Mouse (Mus musculus): Measurements from ENCODE around the gene Renbp.

Renbp gene

DNA sequence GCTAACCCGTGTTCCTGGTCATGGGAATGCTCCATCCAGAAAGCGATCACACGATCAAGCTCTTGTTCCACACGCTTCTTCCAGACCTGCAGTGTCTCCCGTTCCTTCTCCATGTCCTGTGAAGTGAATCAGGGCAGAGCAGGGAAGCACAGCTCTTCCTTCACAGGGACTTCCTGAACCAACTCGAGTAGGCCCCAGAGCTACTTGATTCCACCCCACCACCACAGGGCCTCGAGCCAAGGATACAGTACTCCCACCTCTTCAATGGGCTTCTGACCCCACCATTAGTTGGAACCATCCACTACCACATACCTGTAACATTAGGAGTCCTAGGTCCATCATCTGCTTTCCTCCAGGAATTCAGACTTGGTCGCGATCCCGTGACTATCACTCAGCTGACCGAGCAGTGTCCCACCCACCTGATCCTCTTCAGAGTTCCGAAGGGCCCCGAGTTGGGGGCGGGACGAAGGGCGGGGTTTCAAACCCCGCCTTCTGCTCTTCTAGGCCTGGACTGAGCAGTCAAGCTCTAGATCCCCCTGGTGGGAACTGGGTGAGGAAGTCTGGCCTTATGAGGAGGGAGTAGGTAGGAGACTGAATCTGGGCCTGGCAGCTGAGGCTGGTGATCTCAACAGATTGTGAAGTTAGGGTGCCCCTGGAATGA is at the start of gene Renbp:
Gene Renbp (minus strand): TSS at position 449 of the 661 bp plus-strand sequence.
- DNase-seq (ENCODE audit: extremely low read depth, low read depth, low spot score) = no peak

DNA sequence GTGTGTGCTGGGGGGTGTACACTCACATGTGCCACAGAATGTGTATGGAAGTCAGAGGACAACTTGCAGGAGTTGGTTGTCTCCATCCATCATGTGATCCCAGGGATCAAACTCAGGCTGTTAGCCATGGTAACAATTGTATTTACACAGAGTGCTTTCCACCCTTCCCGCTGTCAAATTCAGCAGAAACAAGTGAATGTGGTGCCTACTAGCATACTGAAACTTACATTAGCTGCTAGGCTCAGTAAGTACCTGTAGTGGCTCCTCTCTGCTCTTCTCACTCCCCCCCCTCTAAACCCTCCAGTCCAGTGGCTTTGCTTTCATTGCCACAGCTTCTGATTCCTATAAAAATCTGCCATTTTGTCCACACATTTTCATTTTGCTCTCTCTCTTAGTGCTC is 47.1 kb upstream of the Renbp start:
- no peak for DNase-seq (ENCODE audit: extremely low read depth, low read depth, low spot score)

DNA sequence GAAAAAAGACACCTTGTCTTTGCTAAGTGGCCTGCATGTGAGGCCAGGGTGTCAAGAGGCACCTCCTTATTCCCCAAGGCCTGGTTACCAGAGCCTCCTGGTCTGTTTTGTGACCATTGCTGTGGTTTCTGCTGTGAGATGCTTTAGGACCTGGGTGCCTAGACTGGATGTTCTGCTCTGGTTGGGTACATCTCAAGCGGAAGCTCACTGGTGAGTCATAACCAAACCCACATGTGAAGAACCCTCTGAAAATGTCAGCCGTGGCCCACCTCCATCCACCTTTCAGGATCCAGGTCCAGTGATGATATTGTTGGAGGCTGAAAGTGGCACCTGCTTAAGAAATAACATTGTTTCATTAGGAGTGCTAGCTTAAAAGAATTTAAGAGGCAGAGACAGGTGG is 45.6 kb upstream of the Renbp start:
- DNase-seq (ENCODE audit: extremely low read depth, low read depth, low spot score) = no peak

DNA sequence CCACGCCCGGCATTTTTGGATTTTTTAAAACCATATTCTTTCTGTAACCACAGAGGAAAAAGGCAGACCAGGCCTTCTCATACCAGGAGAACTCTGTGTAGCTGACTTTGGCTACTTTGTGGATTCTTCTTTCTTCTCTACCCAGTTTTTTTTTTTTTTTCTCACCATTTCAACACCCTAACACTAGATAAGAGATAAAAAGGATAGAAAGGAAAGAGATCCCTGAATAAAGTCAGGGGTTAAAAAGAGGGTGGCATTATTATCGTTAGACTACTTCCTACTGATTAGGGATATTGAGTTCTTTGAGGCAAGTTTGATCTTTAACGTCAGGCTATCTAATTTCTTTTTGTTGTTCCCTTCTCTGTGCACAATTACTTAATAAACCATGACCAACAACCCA is 42.1 kb upstream of the Renbp start:
- no peak for DNase-seq (ENCODE audit: extremely low read depth, low read depth, low spot score)

DNA sequence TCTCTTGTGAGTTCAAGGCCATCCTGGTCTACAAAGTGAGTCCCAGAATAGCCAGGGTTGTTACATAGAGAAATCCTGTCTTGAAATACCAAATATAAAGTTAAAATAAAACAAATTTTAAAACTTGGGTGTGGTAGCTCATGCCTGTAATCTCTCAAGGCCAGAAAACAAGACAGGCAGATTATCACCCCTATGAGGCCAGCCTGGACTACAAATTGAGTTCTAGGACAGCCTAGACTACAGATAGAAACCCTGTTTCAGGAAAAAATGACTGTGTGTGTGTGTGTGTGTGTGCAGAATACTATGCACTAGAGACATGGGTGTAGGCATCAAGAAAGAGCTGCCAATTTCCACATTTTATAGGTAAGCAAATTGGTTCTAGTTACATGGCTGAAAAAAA is 40.1 kb upstream of the Renbp start:
- no peak for DNase-seq (ENCODE audit: extremely low read depth, low read depth, low spot score)

DNA sequence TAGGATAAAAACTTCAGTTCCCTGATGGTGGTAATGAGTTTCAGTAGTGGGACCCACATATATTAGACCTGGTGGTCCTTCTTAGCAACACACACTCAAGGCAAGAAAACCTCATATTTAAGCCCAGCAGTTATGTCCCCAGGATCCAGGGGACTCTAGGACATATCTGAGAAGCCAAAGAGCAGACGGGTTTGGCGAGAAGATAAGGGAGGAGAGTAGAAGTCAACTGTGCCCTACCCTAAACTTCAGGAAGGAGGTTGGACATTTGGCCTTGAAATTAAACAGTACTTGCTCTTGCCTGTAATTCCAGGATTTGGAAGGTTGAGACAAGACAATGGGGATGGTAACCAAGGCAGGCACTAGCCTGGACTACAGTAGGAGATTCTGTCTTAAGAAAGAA is 39.1 kb upstream of the Renbp start:
- DNase-seq (ENCODE audit: extremely low read depth, low read depth, low spot score) = no peak

DNA sequence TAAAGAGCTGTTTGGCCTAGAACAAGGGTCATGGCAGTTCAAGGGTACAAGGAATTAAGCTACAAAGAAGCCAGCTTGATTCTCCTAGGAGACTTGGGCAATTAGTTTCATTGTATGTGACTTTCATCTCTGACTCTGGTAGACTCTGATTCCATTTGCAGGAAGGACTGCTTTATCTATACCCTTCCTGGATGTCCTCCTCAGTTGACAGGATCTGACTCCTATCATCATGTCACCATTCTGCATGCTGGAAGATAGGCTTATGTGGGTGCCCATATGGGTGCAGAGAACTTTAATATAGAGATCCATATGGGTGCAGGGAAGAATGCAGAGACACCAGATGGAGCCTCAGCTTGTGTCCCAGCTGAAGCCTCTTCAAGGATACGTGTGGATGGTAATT is 38.5 kb upstream of the Renbp start:
- DNase-seq (ENCODE audit: extremely low read depth, low read depth, low spot score) = no peak

DNA sequence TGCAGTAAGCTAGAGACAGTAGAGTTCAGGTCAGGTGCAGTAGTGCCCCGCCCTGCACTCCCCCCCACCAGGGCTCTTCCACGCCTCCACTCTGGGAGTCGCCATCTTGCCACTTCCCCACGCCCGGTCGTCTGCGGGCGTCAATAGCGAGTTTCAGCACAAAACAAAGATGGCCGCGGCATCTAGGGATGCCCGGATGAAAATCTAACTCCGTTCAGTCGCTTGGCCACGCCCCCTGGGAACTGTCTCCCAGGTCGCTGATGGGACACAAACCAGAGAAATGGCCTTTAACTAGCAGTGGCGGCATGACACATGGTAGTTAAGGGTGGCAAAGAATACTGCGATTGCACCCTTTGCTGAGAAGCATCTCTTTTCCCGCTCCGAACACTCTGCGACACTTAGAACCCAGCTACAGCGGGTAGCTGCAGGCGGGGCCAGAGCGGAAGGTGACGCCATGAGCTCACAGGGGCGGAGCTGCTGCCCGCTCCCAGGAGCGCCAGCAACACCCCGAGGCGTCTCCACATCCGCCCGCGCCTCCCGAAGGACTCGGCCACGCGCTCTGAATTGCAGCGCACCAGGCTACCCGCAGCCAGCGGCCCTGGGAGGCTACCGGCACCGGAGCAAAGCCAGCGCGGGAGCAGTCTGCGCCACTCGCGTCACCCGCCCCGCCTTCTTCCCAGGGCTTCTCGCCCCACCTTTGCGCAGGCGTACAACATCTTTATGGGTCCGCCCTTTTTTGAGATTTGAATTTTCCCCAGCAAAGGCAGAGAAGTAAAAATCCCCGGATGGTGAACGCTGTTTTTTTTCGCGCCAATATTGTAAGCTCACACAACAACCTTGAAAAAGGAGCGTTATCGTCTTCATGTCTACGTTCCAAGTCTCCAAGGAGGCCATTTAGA is 36.8 kb upstream of the Renbp start:
- no peak for DNase-seq (ENCODE audit: extremely low read depth, low read depth, low spot score)

DNA sequence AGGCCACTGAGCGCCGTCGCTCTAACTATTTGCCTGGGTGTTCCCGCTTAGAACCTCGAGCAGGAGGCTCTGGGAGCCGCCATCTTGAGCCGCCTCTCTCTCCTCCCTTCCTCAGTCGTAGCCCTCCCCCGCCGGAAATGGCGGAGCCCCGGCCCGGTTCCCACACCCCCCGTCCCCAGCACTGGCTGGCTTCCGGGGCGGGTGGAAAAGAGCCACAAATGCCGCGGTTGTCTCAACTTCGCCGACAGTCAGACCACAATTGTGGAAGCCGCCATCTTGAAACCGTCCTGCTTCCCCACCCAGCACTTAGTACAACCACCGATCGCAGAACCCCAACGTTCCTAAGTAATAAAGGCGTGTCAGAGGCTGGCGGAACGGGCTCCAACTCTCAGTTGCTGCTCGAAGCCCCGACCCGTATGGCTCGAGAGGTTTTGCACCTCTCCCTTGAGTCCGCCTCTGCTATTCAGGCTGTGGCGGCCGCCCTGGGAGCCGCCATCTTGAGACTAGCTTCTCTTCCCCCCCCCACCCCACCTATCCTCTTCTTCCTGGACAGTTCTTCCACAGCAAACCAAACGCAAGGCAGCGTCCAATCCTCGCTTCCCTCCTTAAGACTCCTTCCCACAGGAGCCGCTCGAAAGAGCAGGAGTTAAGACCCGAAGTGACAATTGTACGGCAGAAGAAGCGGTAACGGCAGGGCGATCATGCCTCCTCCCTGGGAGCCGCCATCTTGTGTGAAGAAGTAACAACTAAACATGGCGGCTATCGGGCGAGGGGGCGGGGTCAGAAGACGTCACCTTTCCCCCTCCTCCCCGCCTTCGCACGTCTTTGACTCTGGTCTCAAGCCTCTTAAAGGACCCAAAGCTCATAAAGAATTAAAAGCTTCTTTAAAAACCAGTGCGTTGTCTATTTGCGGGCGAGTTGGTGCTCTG is 35.9 kb upstream of the Renbp start, which contains the start of gene Hcfc1:
Gene Hcfc1 (minus strand): TSS at position 110 of the 929 bp plus-strand sequence.
- no peak for DNase-seq (ENCODE audit: extremely low read depth, low read depth, low spot score)

DNA sequence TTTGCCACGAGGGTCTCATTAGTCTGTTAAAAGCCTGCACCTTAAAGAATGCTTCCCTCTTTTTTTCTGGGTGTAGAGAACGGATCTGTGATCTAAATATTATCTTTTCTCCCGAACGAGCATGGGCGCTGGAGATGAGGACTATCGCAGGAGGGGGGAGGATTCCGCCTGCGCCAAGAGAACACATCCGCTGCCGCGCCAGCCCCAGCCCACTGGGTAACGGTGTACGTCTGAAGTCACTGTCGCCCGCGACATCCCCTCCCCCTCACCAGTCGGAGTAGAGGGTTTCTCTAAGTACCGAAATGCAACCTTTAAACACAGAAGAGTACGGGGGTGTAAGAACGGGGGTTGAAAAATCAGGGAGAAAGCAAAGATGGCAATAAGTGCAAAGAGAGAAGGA is 34.7 kb upstream of the Renbp start:
- no peak for DNase-seq (ENCODE audit: extremely low read depth, low read depth, low spot score)

DNA sequence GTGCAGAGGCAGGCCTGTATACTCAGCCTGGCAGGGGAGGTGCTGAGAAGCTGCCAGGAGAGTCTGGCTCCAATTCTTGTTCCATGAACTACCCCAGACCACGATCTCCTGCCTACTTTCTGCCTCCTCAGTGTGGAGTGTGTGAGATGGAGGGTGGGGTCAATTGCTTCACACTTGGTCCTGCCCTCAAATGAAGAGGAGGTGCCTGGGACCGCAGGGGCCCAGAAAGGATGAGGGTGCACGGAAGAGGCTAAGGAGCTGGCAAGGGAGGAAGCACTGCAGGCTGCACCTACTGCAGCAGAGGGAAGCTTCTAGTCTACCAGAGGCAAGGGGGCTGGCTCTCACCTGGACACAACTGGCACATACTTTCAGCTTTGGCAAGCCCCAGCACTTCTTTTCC is 33.7 kb upstream of the Renbp start:
- no peak for DNase-seq (ENCODE audit: extremely low read depth, low read depth, low spot score)

DNA sequence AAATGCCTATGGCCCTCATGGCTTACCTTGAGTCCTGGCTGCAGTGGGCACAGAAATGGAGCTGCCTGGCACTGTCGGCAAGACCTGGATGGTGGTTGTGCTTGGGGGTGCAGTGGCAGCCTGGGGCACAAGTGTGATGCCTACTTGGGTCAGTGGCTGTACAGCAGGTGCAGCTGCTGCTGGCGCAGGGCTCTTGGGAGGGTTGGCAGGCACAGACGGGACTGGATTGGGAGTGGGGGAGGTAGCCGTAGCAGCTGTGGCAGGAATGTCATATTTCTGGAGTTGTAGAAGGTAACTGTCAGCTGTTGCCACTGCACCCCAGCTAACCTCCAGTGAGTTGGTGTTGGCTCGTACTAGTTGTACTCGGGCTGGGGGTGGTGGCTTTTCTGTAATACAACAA is 24.3 kb upstream of the Renbp start:
- DNase-seq (ENCODE audit: extremely low read depth, low read depth, low spot score) = no peak

DNA sequence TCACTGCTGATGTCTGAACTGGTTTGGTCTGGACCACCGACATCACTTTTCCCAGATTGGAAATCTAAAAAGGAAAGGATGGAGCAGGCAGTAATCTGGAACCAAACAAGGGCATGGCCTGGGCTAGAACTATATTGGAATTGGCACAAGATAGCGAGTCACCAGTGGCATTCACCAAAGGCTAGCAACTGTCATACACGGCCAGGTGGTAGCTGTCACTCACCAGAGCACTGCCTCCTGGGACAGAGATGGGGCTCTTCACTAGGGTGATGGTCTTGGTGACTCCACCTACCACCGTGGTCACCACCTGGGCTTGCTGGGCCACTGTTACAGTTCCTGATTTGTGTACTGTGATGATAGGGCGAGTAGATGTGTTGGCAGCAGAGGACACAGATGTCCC is 22.0 kb upstream of the Renbp start:
- DNase-seq (ENCODE audit: extremely low read depth, low read depth, low spot score) = no peak

DNA sequence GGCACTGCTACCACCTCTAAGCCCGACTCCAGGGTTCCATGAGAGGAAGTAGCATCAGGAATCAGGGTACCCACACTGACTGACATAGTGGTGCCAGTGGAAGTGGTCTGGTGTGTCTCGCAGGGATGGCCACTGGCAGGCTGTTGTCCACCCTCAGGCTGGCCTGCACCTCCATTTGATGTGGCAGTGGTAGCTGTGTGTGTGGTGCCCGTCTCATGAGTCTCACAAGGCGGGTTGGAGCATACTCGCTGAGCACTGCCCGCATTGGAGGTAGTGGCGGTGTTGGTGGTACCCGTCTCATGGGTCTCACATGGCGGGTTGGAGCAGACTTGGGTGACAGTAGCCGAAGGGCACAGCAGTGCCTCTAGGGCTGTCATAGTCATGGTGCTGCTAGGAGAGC is 18.7 kb upstream of the Renbp start:
- DNase-seq (ENCODE audit: extremely low read depth, low read depth, low spot score) = no peak

DNA sequence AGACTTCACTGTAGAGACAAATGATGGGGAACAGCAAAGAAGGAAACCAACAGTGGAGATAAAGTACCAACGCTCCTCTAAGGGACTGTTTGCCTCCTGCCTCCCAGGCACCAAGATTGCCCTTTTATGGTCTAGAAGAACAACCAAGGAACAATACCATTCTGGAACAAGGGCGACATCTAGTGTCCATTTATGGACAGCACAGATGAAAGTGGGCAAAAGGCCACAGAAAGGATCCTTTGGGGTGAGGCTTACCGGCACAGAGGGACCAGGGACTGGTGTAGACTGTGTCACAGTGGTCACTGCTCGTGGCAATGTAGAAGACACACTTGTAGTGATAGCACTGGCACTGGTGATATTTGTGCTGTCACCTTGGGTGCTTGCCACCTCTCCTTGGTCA is 18.0 kb upstream of the Renbp start:
- DNase-seq (ENCODE audit: extremely low read depth, low read depth, low spot score) = no peak

DNA sequence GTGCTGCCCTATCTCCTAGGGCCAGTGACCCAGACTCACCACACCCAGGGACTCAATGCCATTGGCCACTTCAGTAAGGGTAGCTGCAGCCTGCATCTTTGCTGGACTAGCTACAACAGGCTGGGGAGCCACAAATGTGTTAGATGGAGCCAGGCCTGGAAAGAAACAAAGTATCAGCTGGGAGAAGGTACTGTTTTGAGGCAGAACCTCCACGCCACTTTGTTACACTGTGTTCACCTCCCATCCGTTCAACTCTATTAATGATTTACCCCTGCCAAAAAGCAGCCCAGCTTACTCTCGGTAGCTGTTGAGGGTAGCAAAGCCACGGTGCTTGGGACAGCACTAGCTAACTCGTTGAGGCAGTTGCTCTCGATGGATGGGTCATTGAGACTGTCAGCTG is 16.2 kb upstream of the Renbp start:
- DNase-seq (ENCODE audit: extremely low read depth, low read depth, low spot score) = no peak

DNA sequence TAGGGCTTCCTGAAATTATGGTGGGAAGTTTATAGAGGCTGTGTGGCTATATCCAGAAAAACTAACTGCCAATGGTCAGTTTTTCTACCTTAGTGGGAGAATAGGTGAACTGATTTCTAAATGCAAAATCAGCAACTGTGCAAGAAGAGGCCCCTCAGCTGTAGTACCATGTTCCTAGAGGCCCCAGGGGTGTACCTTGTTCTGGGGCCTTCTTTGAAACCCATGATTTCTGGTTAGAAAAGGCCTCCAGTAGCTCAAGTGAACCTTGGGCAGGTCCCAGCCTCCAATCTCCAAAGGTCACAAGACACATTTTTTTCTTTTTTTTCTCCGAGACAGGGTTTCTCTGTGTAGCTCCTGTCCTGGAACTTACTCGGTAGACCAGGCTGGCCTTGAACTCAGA is 11.6 kb upstream of the Renbp start:
- DNase-seq (ENCODE audit: extremely low read depth, low read depth, low spot score) = no peak

DNA sequence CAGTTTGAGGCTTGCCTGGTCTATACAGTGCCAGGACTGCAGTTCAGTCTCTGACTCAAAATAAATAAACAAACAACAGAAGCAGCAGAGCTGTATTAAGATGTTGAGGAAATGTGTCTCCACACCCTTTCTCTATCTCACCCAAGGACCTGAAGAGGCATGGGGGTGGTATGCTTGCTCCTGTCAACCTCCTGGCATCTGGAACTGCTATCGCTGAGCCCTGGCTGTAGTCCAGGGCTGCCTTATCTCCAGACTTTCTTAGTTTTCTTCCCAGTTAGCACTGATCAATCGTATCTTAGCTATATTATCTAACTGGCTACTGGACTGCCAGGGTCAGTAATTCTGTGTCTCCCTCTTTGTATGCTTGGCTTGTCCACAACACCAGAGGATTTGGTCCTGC is 11.2 kb upstream of the Renbp start:
- no peak for DNase-seq (ENCODE audit: extremely low read depth, low read depth, low spot score)

DNA sequence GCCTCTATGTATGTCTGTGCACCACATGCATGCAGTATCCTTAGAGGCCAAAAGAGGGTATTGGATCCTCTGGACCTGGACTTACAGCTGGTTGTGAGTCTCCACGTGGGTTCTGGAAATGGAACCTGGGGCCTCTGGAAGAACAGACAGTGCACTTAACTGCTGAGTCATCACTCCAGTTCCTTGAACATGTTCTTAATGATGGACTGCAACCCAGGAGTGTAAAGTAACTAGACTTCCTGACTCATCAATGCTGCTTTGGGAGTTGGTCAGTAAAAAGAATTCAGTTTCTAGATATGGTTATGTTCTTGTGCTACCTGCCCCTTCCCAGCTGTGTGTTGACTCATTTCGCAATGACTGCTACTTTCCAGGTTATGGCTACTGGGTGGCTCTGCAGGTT is 1.2 kb upstream of the Renbp start:
- no peak for DNase-seq (ENCODE audit: extremely low read depth, low read depth, low spot score)

DNA sequence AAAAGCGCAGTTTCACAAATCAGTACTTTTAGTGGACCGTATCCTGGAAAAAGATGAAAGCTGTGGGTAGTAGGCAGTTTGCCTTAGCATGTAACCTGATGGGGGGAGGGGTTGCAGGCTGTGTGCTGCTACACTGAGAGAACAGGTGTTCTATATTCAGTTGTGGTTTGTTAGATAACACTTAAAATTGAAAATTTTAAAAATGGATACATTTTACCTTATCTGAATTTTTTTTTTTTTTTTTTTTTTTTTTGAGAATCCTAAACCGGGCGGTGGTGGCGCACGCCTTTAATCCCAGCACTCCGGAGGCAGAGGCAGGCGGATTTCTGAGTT is 8.1 kb downstream of the Renbp start:
- DNase-seq (ENCODE audit: extremely low read depth, low read depth, low spot score) = no peak

DNA sequence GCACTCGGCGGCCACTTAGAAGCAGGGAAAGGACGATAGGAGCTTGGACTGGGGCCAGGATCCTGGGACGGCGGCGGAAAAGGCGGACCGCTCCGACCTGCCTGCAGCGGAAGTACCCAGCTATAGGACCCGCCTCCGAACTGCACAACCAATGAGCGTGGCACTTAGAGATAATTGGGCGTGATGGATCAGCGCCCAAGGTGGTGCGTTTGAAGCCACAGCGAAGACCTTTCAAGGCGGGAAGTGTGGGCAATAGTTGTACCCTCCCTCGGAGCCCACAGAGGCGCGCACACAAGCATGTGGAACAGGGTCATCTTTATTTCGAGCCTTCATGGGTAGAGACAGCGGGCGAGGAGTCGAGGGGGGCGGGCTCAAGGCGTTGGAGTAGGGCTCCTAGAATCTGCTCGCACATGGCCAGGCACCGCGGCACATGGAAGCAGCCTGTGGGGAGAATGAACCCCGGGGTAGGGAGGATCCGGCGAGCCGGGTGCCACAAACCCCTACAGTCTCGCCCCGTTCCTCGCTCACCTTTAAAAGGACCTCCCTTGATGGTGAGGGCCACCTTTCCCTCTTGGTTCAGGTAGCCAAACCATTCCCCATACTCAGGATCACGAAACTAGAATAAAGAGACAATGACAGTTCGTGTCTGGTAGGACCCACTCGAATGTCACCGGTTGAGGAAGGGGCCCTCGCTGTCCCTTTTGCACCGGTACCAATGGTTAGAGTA is 8.7 kb downstream of the Renbp start, which contains the start of the genes Arhgap4 and Naa10:
Gene Arhgap4 (minus strand): TSS at position 48 of the 727 bp plus-strand sequence.
Gene Naa10 (minus strand): TSS at position 122 of the 727 bp plus-strand sequence.
- peak; percentile 33 for DNase-seq (ENCODE audit: extremely low read depth, low read depth, low spot score)
